Mouse (Mus musculus): ENCODE results near the gene Nptn. TPM values are rescaled to one million over a fixed set of nuclear protein-coding genes. Genes with fewer than 3 reads are reported as not detected.

The Nptn gene
- total RNA-seq, 2 experiments from 2014 or later = 102 to 114 TPM

GRCm38 (mm10) chr9:58685290-58685689 is 103.2 kb downstream of the Nptn start:
- H3K4me3 ChIP-seq = no peak overlapping the region
- DNase-seq = no peak
- intact Hi-C loops (cut with DNase I) = no loop called here
- no peak for TF ChIP-seq CTCF (IDR thresholded peaks at IDR 0.05)
- no peak overlapping the region for H3K27ac ChIP-seq

DNA sequence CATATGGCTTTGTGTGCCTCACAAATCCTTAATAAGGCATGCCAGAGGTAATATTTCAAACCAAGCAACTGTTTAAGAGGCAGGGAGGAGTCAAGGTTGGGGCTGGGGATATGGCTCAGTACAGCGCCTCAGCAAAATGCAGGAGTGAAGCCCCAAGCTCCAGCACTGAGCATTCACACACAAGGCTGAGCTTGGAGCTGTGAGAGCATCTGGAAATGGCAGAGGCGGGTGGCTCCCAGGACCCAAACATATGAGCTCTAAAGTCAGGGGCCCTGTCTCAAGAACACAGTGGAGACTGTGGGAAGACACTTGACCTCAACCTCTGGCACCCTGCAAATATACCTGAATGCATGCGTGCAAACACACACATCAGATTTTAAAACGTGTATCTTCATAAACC is 106.0 kb downstream of the Nptn start:
- DNase-seq = no peak
- H3K4me3 ChIP-seq = no peak overlapping the region
- TF ChIP-seq CTCF (IDR thresholded peaks at IDR 0.05) = no peak
- intact Hi-C loops (cut with DNase I) = no loop called here
- H3K27ac ChIP-seq = no peak overlapping the region

GRCm38 (mm10) chr9:58690701-58691100 is 108.7 kb downstream of the Nptn start:
- Histone ChIP-seq H3K4me3 (no peak overlapping the region), H3K27ac (no peak overlapping the region)
- no peak for TF ChIP-seq CTCF (IDR thresholded peaks at IDR 0.05)
- intact Hi-C loops (cut with DNase I) = no loop called here
- no peak for DNase-seq

DNA sequence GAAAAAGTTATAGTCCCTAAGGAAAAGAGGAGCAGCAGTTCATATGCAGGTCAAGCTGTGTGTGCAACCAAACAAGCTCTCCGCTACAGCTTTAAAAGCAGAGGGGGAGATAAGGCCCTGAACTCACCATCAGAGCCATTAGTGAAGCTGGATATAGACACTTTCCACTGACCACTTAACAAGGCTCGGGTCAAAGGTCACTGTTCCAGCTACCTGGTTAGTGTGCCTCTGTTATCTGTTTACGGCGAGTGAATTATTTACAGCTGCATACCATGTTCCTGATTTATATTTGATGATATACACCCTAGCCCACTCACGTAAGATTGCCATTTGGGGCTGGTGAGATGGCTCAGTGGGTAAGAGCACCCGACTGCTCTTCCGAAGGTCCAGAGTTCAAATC is 109.4 kb downstream of the Nptn start:
- DNase-seq = no peak
- Histone ChIP-seq H3K4me3 (no peak overlapping the region), H3K27ac (no peak overlapping the region)
- intact Hi-C loops (cut with DNase I) = no loop called here
- TF ChIP-seq CTCF (IDR thresholded peaks at IDR 0.05) = no peak

GRCm38 (mm10) chr9:58698486-58698885 is 116.4 kb downstream of the Nptn start:
- DNase-seq = no peak
- Histone ChIP-seq H3K27ac (no peak overlapping the region), H3K4me3 (no peak overlapping the region)
- no peak for TF ChIP-seq CTCF (IDR thresholded peaks at IDR 0.05)
- intact Hi-C loops (cut with DNase I) = no loop called here

GRCm38 (mm10) chr9:58701751-58702150 is 119.7 kb downstream of the Nptn start:
- DNase-seq = no peak
- no peak overlapping the region for H3K27ac ChIP-seq
- TF ChIP-seq CTCF (IDR thresholded peaks at IDR 0.05) = no peak
- no peak overlapping the region for H3K4me3 ChIP-seq
- intact Hi-C loops (cut with DNase I) = no loop called here

GRCm38 (mm10) chr9:58703766-58704165 is 121.7 kb downstream of the Nptn start:
- DNase-seq = no peak
- Histone ChIP-seq H3K4me3 (no peak overlapping the region), H3K27ac (no peak overlapping the region)
- intact Hi-C loops (cut with DNase I) = no loop called here
- no peak for TF ChIP-seq CTCF (IDR thresholded peaks at IDR 0.05)

GRCm38 (mm10) chr9:58706024-58706423 is 124.0 kb downstream of the Nptn start:
- intact Hi-C loops (cut with DNase I) = no loop called here
- DNase-seq = no peak
- TF ChIP-seq CTCF (IDR thresholded peaks at IDR 0.05) = no peak
- H3K4me3 ChIP-seq = no peak overlapping the region
- H3K27ac ChIP-seq = no peak overlapping the region

Other genes starting within 250 kb of the Nptn start
- gene Tbc1d21, start 211.8 kb upstream of the Nptn start, total RNA-seq (2021) = not detected
- 10 to 100 TPM; 17.3 to 20.1 TPM for gene Insyn1, start 93.6 kb upstream of the Nptn start, total RNA-seq (2021)
- 10 to 100 TPM in 1 of 2 experiments, 1 to 10 TPM in 1; 9.2 to 10.2 TPM for gene Cd276, start 26.8 kb upstream of the Nptn start, total RNA-seq (2021)
- gene Rec114, start 161.7 kb downstream of the Nptn start, total RNA-seq (2021) = not detected
- 1 to 10 TPM; 1.5 to 2.3 TPM for gene Hcn4, start 241.2 kb downstream of the Nptn start, total RNA-seq (2021)

Data from gastrocnemius, adult 2 months (tissue).